Mouse (Mus musculus) forebrain, postnatal 0 days (tissue): ENCODE measurements around the gene Otol1. TPM values are rescaled to one million over a fixed set of nuclear protein-coding genes. Genes with fewer than 3 reads are reported as not detected.

Source experiments
- ATAC-seq: fragments of 200-750 bp; cut with Nextera tagmentation; 2 replicates; pipeline ENCODE4 v1.8.0; 2017; ENCODE audit warnings: mild to moderate bottlenecking, moderate library complexity
- DNase-seq: peaks from one replicate; pipeline ENCODE4 v3.0.0-alpha.2; 2015
- H3K27ac ChIP-seq: fragments of 300-500 bp; sonication (generic); 2 replicates; pipeline ENCODE4 v1.5.1; 2014; ENCODE audit warnings: low read depth, mild to moderate bottlenecking, antibody characterized with exemption, low read length, moderate library complexity, mixed read lengths
- H3K27me3 ChIP-seq: fragments of 300-500 bp; sonication (generic); 2 replicates; pipeline ENCODE4 v1.6.1; 2014; ENCODE audit warnings: mild to moderate bottlenecking, low read length, mixed read lengths; ENCODE audit not compliant: insufficient read depth
- H3K36me3 ChIP-seq: fragments of 300-500 bp; sonication (generic); 2 replicates; pipeline ENCODE4 v1.6.1; 2014; ENCODE audit warnings: mild to moderate bottlenecking, moderate library complexity; ENCODE audit not compliant: insufficient read depth
- H3K4me1 ChIP-seq: fragments of 300-500 bp; sonication (generic); 2 replicates; pipeline ENCODE4 v1.6.1; 2014; ENCODE audit warnings: antibody characterized with exemption; ENCODE audit not compliant: insufficient read depth
- H3K4me2 ChIP-seq: fragments of 300-500 bp; sonication (generic); 2 replicates; pipeline ENCODE4 v1.6.1; 2014; ENCODE audit warnings: low read depth, mild to moderate bottlenecking, moderate library complexity
- H3K4me3 ChIP-seq: fragments of 300-500 bp; sonication (generic); 2 replicates; pipeline ENCODE4 v1.5.1; 2014; ENCODE audit warnings: low read depth, low read length, mixed read lengths
- H3K9ac ChIP-seq: fragments of 300-500 bp; sonication (generic); 2 replicates; pipeline ENCODE4 v1.6.1; 2014; ENCODE audit warnings: mild to moderate bottlenecking
- H3K9me3 ChIP-seq: fragments of 300-500 bp; sonication (generic); 2 replicates; pipeline ENCODE4 v1.6.1; 2016; ENCODE audit warnings: low read length
- CTCF ChIP-seq: sonication (generic); IDR thresholded peaks from 2 replicates; pipeline ENCODE4 v1.5.1; 2016; ENCODE audit warnings: antibody characterized with exemption, control low read depth, low read depth
- WGBS: fragments of 180-500 bp; shearing (Covaris S2); extraction: QIAGEN DNeasy Blood & Tissue Kit; methylation state at CpG from one replicate; pipeline ENCODE4 v1.1.7; 2014; 5-methylcytosine and 5-hydroxymethylcytosine counted together
- polyA plus RNA-seq: library from polyadenylated mRNA; unstranded; fragments of >200 nt; fragmentation: Nextera tagmentation; extraction: Ambion mirVana; gene quantifications from 2 replicates; pipeline ENCODE4 v1.2.1, GENCODE M21; 2015
- total RNA-seq: library from RNA; depleted of rRNA; stranded (reverse); fragments of >200 nt; gene quantifications from 2 replicates; pipeline ENCODE4 v1.2.3, GENCODE M21; 2014; rRNA removed

Otol1 gene
- total and polyA plus RNA-seq, 2 experiments from 2014 or later = not detected

- Histone ChIP-seq H3K9ac (no peak overlapping the region), H3K4me2 (no peak overlapping the region), H3K4me3 (no peak overlapping the region), H3K4me1 (no peaks in the 10 kb centered on the region), H3K27ac (no peak overlapping the region), H3K36me3 (no peaks in the 10 kb centered on the region), H3K27me3 (no peaks in the 10 kb centered on the region), H3K9me3 (no peaks in the 10 kb centered on the region)
- peak; percentile 35 for DNase-seq
- TF ChIP-seq CTCF = peak; percentile 51
- WGBS = 47% methylated on average over 7 of the region's 7 CpGs
- peak; percentile 51; the same call in 1 of the 2 replicates for ATAC-seq
Observed at GRCm38 (mm10) chr3:70003955-70004354, 3.5 kb upstream of the Otol1 start.

- H3K4me1 ChIP-seq = no peaks in the 10 kb centered on the region
- H3K27me3 ChIP-seq = no peaks in the 10 kb centered on the region
- WGBS = 54% methylated on average over 8 of the region's 8 CpGs
- no peak overlapping the region for H3K4me2 ChIP-seq
- no peak for TF ChIP-seq CTCF
- H3K36me3 ChIP-seq = no peaks in the 10 kb centered on the region
- no peak overlapping the region for H3K4me3 ChIP-seq
- no peak overlapping the region for H3K27ac ChIP-seq
- no peak overlapping the region for H3K9ac ChIP-seq
- ATAC-seq (no peak), DNase-seq (no peak)
- no peaks in the 10 kb centered on the region for H3K9me3 ChIP-seq
Observed at GRCm38 (mm10) chr3:70004379-70004778, 3.0 kb upstream of the Otol1 start.

GRCm38 (mm10) chr3:70012641-70013040 lies 5.2 kb downstream of the Otol1 start:
- Histone ChIP-seq H3K4me1 (no peaks in the 10 kb centered on the region), H3K4me2 (no peak overlapping the region), H3K27ac (no peak overlapping the region), H3K9ac (no peak overlapping the region), H3K4me3 (no peak overlapping the region), H3K36me3 (no peaks in the 10 kb centered on the region), H3K9me3 (no peaks in the 10 kb centered on the region), H3K27me3 (no peaks in the 10 kb centered on the region)
- DNase-seq = no peak
- WGBS = 77% methylated on average over 4 of the region's 4 CpGs
- no peak for ATAC-seq
- no peak for TF ChIP-seq CTCF

GRCm38 (mm10) chr3:70026605-70027004 lies 19.2 kb downstream of the Otol1 start:
- WGBS = 75% methylated on average over 6 of the region's 6 CpGs
- no peaks in the 10 kb centered on the region for H3K4me1 ChIP-seq
- no peak for ATAC-seq

GRCm38 (mm10) chr3:70029260-70029659 lies 21.8 kb downstream of the Otol1 start:
- Histone ChIP-seq H3K9ac (no peak overlapping the region), H3K27me3 (no peaks in the 10 kb centered on the region), H3K27ac (no peak overlapping the region), H3K4me2 (no peak overlapping the region), H3K9me3 (no peaks in the 10 kb centered on the region), H3K4me3 (no peak overlapping the region), H3K36me3 (no peaks in the 10 kb centered on the region), H3K4me1 (no peaks in the 10 kb centered on the region)
- 71% methylated on average over 3 of the region's 3 CpGs for WGBS
- peak; percentile 26 for DNase-seq
- TF ChIP-seq CTCF = no peak
- ATAC-seq = peak; percentile 58; the same call in 1 of the 2 replicates

More at GRCm38 (mm10) chr3:70026605-70027004, 19.2 kb downstream of the Otol1 start:
- no peaks in the 10 kb centered on the region for H3K9me3 ChIP-seq
- no peak overlapping the region for H3K4me2 ChIP-seq
- no peak overlapping the region for H3K9ac ChIP-seq
- no peak for DNase-seq
- no peak for TF ChIP-seq CTCF
- H3K27ac ChIP-seq = no peak overlapping the region
- no peaks in the 10 kb centered on the region for H3K27me3 ChIP-seq
- H3K36me3 ChIP-seq = no peaks in the 10 kb centered on the region
- no peak overlapping the region for H3K4me3 ChIP-seq

- Histone ChIP-seq H3K4me1 (no peaks in the 10 kb centered on the region), H3K4me3 (no peak overlapping the region), H3K4me2 (no peak overlapping the region), H3K9me3 (no peaks in the 10 kb centered on the region), H3K27ac (no peak overlapping the region), H3K9ac (no peak overlapping the region), H3K36me3 (no peaks in the 10 kb centered on the region), H3K27me3 (no peaks in the 10 kb centered on the region)
- peak; percentile 40; the same call in 1 of the 2 replicates for ATAC-seq
- 48% methylated on average over 4 of the region's 4 CpGs for WGBS
- peak; percentile 68 for DNase-seq
- peak; percentile 72 for TF ChIP-seq CTCF
Observed at GRCm38 (mm10) chr3:70035593-70035992, 28.2 kb downstream of the Otol1 start.

Other genes with a start within 250 kb of the Otol1 start
- gene Sptssb, start 147.7 kb upstream of the Otol1 start, total RNA-seq = 0.62 and 0.67 TPM in 2 replicates
- 0.65 and 1.3 TPM in 2 replicates for gene Sptssb, start 147.7 kb upstream of the Otol1 start, polyA plus RNA-seq